Mouse (Mus musculus): ENCODE data around the gene Gm21974. TPM values are rescaled to one million over a fixed set of nuclear protein-coding genes. Genes with fewer than 3 reads are reported as not detected.

Gm21974 gene
- total and polyA plus RNA-seq, 3 experiments, result not detected

- no peak for DNase-seq (ENCODE audit: low read depth, low spot score)
- Histone ChIP-seq H3K9me3 (replicated peaks; ENCODE audit: insufficient read depth, low read length) (no peaks in the 10 kb centered on the region), H3K27me3 (ENCODE audit: control insufficient read depth in 1 of 2, insufficient read depth in 2 of 2, low read length in 2 of 2) (no peaks in the 10 kb centered on the region), H3K27ac (ENCODE audit: control insufficient read depth, low read depth, low read length) (no peak overlapping the region), H3K36me3 (ENCODE audit: control insufficient read depth in 1 of 2, insufficient read depth in 2 of 2, low read length in 2 of 2) (peaks cover 13 to 32% of the 10 kb centered on the region in 2 experiments; a peak in 3 of 4 replicates), H3K4me3 (ENCODE audit: control insufficient read depth in 1 of 2, insufficient read depth in 1 of 2, low read depth in 2 of 2, low read length in 2 of 2) (no peak overlapping the region), H3K79me2 (ENCODE audit: control insufficient read depth, insufficient read depth, low read length, poor library complexity) (peaks cover 14% of the 10 kb centered on the region), H3K9ac (ENCODE audit: control insufficient read depth, low read depth, low read length, poor library complexity, severe bottlenecking) (no peak overlapping the region), H3K4me1 (ENCODE audit: control insufficient read depth in 1 of 2, insufficient read depth in 2 of 2, low read length in 2 of 2) (peaks cover 16 to 29% of the 10 kb centered on the region in 2 experiments)
- TF ChIP-seq USF2 (IDR thresholded peaks at IDR 0.05; ENCODE audit: borderline replicate concordance in 1 of 2, insufficient read depth in 1 of 2, low read depth in 1 of 2, low read length in 2 of 2), result no peak
- TF ChIP-seq MAZ (IDR thresholded peaks at IDR 0.05; ENCODE audit: low read depth, low read length), result no peak
These were observed 7.5 kb downstream of the Gm21974 start for GRCm38 (mm10) chr7:127887781-127888180.

GRCm38 (mm10) chr7:127887191-127887590 is 8.1 kb downstream of the Gm21974 start:
- Histone ChIP-seq H3K4me3 (ENCODE audit: control insufficient read depth in 1 of 2, insufficient read depth in 1 of 2, low read depth in 2 of 2, low read length in 2 of 2) (no peak overlapping the region), H3K9ac (ENCODE audit: control insufficient read depth, low read depth, low read length, poor library complexity, severe bottlenecking) (no peak overlapping the region), H3K79me2 (ENCODE audit: control insufficient read depth, insufficient read depth, low read length, poor library complexity) (peaks cover 19% of the 10 kb centered on the region), H3K4me1 (ENCODE audit: control insufficient read depth in 1 of 2, insufficient read depth in 2 of 2, low read length in 2 of 2) (peaks cover 16 to 31% of the 10 kb centered on the region in 2 experiments), H3K27me3 (ENCODE audit: control insufficient read depth in 1 of 2, insufficient read depth in 2 of 2, low read length in 2 of 2) (no peaks in the 10 kb centered on the region), H3K36me3 (ENCODE audit: control insufficient read depth in 1 of 2, insufficient read depth in 2 of 2, low read length in 2 of 2) (peaks cover 14 to 32% of the 10 kb centered on the region in 2 experiments; a peak in 3 of 4 replicates), H3K27ac (ENCODE audit: control insufficient read depth, low read depth, low read length) (no peak overlapping the region), H3K9me3 (replicated peaks; ENCODE audit: insufficient read depth, low read length) (no peaks in the 10 kb centered on the region)
- TF ChIP-seq RCOR1 (IDR thresholded peaks at IDR 0.05; ENCODE audit: low read depth, low read length) (no peak), USF1 (IDR thresholded peaks at IDR 0.05; ENCODE audit: low read depth, low read length) (no peak), E2F4 (IDR thresholded peaks at IDR 0.05; ENCODE audit: borderline replicate concordance, low read depth, low read length) (no peak), SIN3A (IDR thresholded peaks at IDR 0.05; ENCODE audit: low read length) (no peak), ZC3H11A (IDR thresholded peaks at IDR 0.05; ENCODE audit: low read depth, low read length) (no peak), POLR2A (IDR thresholded peaks at IDR 0.05; ENCODE audit: control insufficient read depth in 1 of 2, insufficient read depth in 1 of 2, low read depth in 1 of 2, low read length in 2 of 2, poor library complexity in 1 of 2) (no peak), NRF1 (IDR thresholded peaks at IDR 0.05; ENCODE audit: insufficient read depth, low read depth, low read length, poor library complexity, severe bottlenecking) (no peak), MEF2A (IDR thresholded peaks at IDR 0.05; ENCODE audit: extremely low read depth, insufficient replicate concordance, low read depth, low read length, poor library complexity, severe bottlenecking) (no peak), NELFE (IDR thresholded peaks at IDR 0.05; ENCODE audit: low read depth, low read length) (no peak), USF2 (IDR thresholded peaks at IDR 0.05; ENCODE audit: borderline replicate concordance in 1 of 2, insufficient read depth in 1 of 2, low read depth in 1 of 2, low read length in 2 of 2) (no peak), TBP (IDR thresholded peaks at IDR 0.05; ENCODE audit: low read depth, low read length) (no peak), RAD21 (IDR thresholded peaks at IDR 0.05; ENCODE audit: low read depth, low read length) (no peak), GATA1 (IDR thresholded peaks at IDR 0.05; ENCODE audit: low read depth, low read length) (no peak), KAT2A (conservative IDR thresholded peaks at IDR 0.05; ENCODE audit: low read depth, low read length) (no peak), CHD1 (IDR thresholded peaks at IDR 0.05; ENCODE audit: low read depth, low read length) (no peak), CTCF (IDR thresholded peaks at IDR 0.05 in 2 of 3, conservative IDR thresholded peaks at IDR 0.05 in 1 of 3; ENCODE audit: control insufficient read depth in 1 of 3, insufficient read depth in 1 of 3, low read depth in 2 of 3, low read length in 3 of 3, poor library complexity in 1 of 3, severe bottlenecking in 1 of 3) (no peak), MAZ (IDR thresholded peaks at IDR 0.05; ENCODE audit: low read depth, low read length) (no peak), ZMIZ1 (IDR thresholded peaks at IDR 0.05; ENCODE audit: low read depth, low read length) (no peak), MAFK (IDR thresholded peaks at IDR 0.05; ENCODE audit: borderline replicate concordance, low read depth, low read length) (no peak)
- DNase-seq (ENCODE audit: low read depth, low spot score), result no peak

Measured in MEL (cell line).